In the genomic region with DNA sequence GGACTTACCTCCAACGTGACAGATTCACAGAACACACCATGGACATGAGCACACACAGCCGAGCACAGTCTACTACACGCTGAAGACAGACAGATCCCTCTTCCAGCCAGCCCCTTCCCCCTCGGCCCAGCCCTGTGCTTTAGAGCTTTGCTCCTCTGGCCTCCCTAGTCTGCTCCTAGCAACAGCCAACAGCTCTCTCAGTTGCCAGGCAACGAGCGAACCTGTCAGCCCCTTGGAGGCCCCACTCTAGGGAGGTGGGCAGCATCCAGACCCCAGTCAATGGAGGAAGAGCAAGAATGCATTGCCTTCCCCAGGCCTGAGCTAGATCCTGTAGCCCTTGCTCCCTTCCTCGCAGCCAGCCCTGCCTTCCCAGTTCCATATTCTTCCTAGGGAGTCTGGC, we compare ENCODE assay signal across 9 mouse cellular contexts. TPM values are rescaled to one million over a fixed set of nuclear protein-coding genes. Genes with fewer than 3 reads are reported as not detected.
A peak's percentile ranks its signal among the peaks of the same experiment; 100 is the strongest.
DNase-seq lines count a peak whose midpoint lies in the region; ATAC-seq and TF ChIP-seq lines count a peak whose summit lies in the region.
"Had no signal": no experiment of that assay in that cellular context is flagged by ENCODE, and none has a peak within 500 bp of the region (broad histone marks: within the 10 kb centered on the region; RNA-seq: fewer than 3 reads in every experiment).

No protein-coding gene starts in this region.

- no peaks in the 10 kb centered on the region for H3K9me3 ChIP-seq in stomach, embryonic 14.5 days (ENCODE audit: control insufficient read depth, low read depth, low read length)
- no peaks in the 10 kb centered on the region for H3K9me3 ChIP-seq in stomach, postnatal 0 days (ENCODE audit: control insufficient read depth, low read length)
- no peaks in the 10 kb centered on the region for H3K9me3 ChIP-seq in forebrain, embryonic 15.5 days
- no peaks in the 10 kb centered on the region for H3K9me3 ChIP-seq in midbrain, embryonic 11.5 days (ENCODE audit: control insufficient read depth, low read length)

- H3K36me3 ChIP-seq in stomach, embryonic 14.5 days (ENCODE audit: control insufficient read depth, insufficient read depth, low read length) = no peaks in the 10 kb centered on the region
- no peaks in the 10 kb centered on the region for H3K36me3 ChIP-seq in stomach, postnatal 0 days (ENCODE audit: control insufficient read depth, insufficient read depth, low read length)
- H3K36me3 ChIP-seq in forebrain, embryonic 15.5 days = no peaks in the 10 kb centered on the region
- H3K36me3 ChIP-seq in midbrain, embryonic 11.5 days (ENCODE audit: control insufficient read depth, insufficient read depth, low read length) = no peaks in the 10 kb centered on the region

- H3K27me3 ChIP-seq in stomach, embryonic 14.5 days (ENCODE audit: control insufficient read depth, insufficient read depth, low read length) = no peaks in the 10 kb centered on the region
- H3K27me3 ChIP-seq in stomach, postnatal 0 days (ENCODE audit: control insufficient read depth, insufficient read depth, low read length) = no peaks in the 10 kb centered on the region
- H3K27me3 ChIP-seq in forebrain, embryonic 15.5 days = no peaks in the 10 kb centered on the region
- H3K27me3 ChIP-seq in midbrain, embryonic 11.5 days (ENCODE audit: control insufficient read depth, insufficient read depth, low read length) = no peaks in the 10 kb centered on the region

- DNase-seq in stomach, postnatal 0 days (ENCODE audit: low spot score) = no peak
- peak; percentile 97 for DNase-seq in midbrain, embryonic 11.5 days (ENCODE audit: low spot score, missing footprints)
- DNase-seq in adrenal gland, adult (ENCODE audit: inconsistent age in 2 of 2, low spot score in 1 of 2) = no peak
- no peak for DNase-seq in thymus, postnatal 25 days
- DNase-seq: thymus, postnatal 4 days had no signal

- H3K4me1 ChIP-seq in stomach, embryonic 14.5 days (ENCODE audit: control insufficient read depth, insufficient read depth, low read length) = peaks cover 14% of the 10 kb centered on the region
- H3K4me1 ChIP-seq in stomach, postnatal 0 days (replicated peaks; ENCODE audit: control insufficient read depth, insufficient read depth) = peaks cover 8% of the 10 kb centered on the region
- H3K4me1 ChIP-seq in forebrain, embryonic 15.5 days = peaks cover 35% of the 10 kb centered on the region
- peaks cover 45% of the 10 kb centered on the region for H3K4me1 ChIP-seq in midbrain, embryonic 11.5 days (ENCODE audit: control insufficient read depth, insufficient read depth, low read length)

- H3K4me2 ChIP-seq in stomach, embryonic 14.5 days (replicated peaks; ENCODE audit: low read depth, low read length) = 0 out of 2 replicates have a peak overlapping the region, but pooled peaks have one; percentile 12
- no peak overlapping the region for H3K4me2 ChIP-seq in stomach, postnatal 0 days (replicated peaks; ENCODE audit: low read depth)
- H3K4me2 ChIP-seq in forebrain, embryonic 15.5 days (replicated peaks) = peak overlapping the region; percentile 9
- peak overlapping the region; percentile 38 for H3K4me2 ChIP-seq in midbrain, embryonic 11.5 days

- no peak for ATAC-seq in stomach, embryonic 14.5 days (ENCODE audit: insufficient number of reproducible peaks, insufficient read depth, low FRiP score, low read depth)
- ATAC-seq in stomach, postnatal 0 days (ENCODE audit: low FRiP score, low TSS enrichment) = no peak
- peak; percentile 27; the same call in 1 of the 2 replicates for ATAC-seq in forebrain, embryonic 15.5 days (replicated peaks)
- ATAC-seq in midbrain, embryonic 11.5 days (ENCODE audit: low FRiP score) = peak; percentile 76
- ATAC-seq in monocyte, adult 5-6 weeks (replicated peaks; ENCODE audit: insufficient number of reproducible peaks, low FRiP score, low TSS enrichment, poor library complexity, severe bottlenecking) = no peak

- peak overlapping the region; percentile 44; the same call in 1 of the 2 replicates for H3K27ac ChIP-seq in stomach, embryonic 14.5 days (ENCODE audit: low read length)
- H3K27ac ChIP-seq in stomach, postnatal 0 days (replicated peaks) = no peak overlapping the region
- H3K27ac ChIP-seq in forebrain, embryonic 15.5 days (replicated peaks) = peak overlapping the region; percentile 69
- H3K27ac ChIP-seq in midbrain, embryonic 11.5 days (ENCODE audit: low read depth, low read length) = peak overlapping the region; percentile 92
- H3K27ac ChIP-seq: macrophage had no signal

- 18% methylated on average over 7 of the region's 7 CpGs for WGBS in stomach, embryonic 14.5 days
- 36% methylated on average over 7 of the region's 7 CpGs for WGBS in stomach, postnatal 0 days
- WGBS in forebrain, embryonic 15.5 days = 4% methylated on average over 7 of the region's 7 CpGs
- WGBS in midbrain, embryonic 11.5 days = 9% methylated on average over 7 of the region's 7 CpGs

- H3K4me3 ChIP-seq in stomach, embryonic 14.5 days (ENCODE audit: low read depth, low read length) = no peak overlapping the region
- no peak overlapping the region for H3K4me3 ChIP-seq in stomach, postnatal 0 days (ENCODE audit: low read depth, low read length)
- H3K4me3 ChIP-seq in forebrain, embryonic 15.5 days = no peak overlapping the region
- 0 out of 2 replicates have a peak overlapping the region, but pooled peaks have one; percentile 0 for H3K4me3 ChIP-seq in midbrain, embryonic 11.5 days (ENCODE audit: low read depth, low read length)

- no peak for TF ChIP-seq EP300 in stomach, postnatal 0 days (optimal IDR thresholded peaks at IDR 0.05)

- H3K9ac ChIP-seq in stomach, embryonic 14.5 days (replicated peaks; ENCODE audit: low read depth, low read length) = no peak overlapping the region
- H3K9ac ChIP-seq in stomach, postnatal 0 days (ENCODE audit: low read length) = no peak overlapping the region
- H3K9ac ChIP-seq in forebrain, embryonic 15.5 days (replicated peaks) = peak overlapping the region; percentile 5; the same call in 1 of the 2 replicates
- peak overlapping the region; percentile 37 for H3K9ac ChIP-seq in midbrain, embryonic 11.5 days (ENCODE audit: low read length)

- no peak for TF ChIP-seq CTCF in stomach, postnatal 0 days (IDR thresholded peaks at IDR 0.05; ENCODE audit: low read depth)

RNA-seq across cellular contexts. Expression of a gene that starts 1.9 kb away (rescaled TPM):
- 359 TPM in 2 replicates for polyA plus RNA-seq in stomach, embryonic 14.5 days (2014; fragmentation: Nextera tagmentation; extraction: Ambion mirVana)
- polyA plus RNA-seq in stomach, postnatal 0 days (2015; fragmentation: Nextera tagmentation; extraction: Ambion mirVana) = 189 and 195 TPM in 2 replicates
- polyA plus RNA-seq in forebrain, embryonic 15.5 days (2015; fragmentation: Nextera tagmentation; extraction: Ambion mirVana) = 335 and 338 TPM in 2 replicates
- 578 and 581 TPM in 2 replicates for polyA plus RNA-seq in midbrain, embryonic 11.5 days (2014; fragmentation: Nextera tagmentation; extraction: Ambion mirVana)
- total RNA-seq in monocyte, adult 5-6 weeks (2017) = 646 to 794 TPM (median 705 TPM) in 3 replicates

RNA-seq across cellular contexts. Expression of a gene that starts 28.0 kb away (rescaled TPM):
- 6.1 and 7.9 TPM in 2 replicates for polyA plus RNA-seq in stomach, embryonic 14.5 days (2014; fragmentation: Nextera tagmentation; extraction: Ambion mirVana)
- 16.3 and 19.1 TPM in 2 replicates for polyA plus RNA-seq in stomach, postnatal 0 days (2015; fragmentation: Nextera tagmentation; extraction: Ambion mirVana)
- 1.7 and 2.8 TPM in 2 replicates for polyA plus RNA-seq in forebrain, embryonic 15.5 days (2015; fragmentation: Nextera tagmentation; extraction: Ambion mirVana)
- polyA plus RNA-seq in midbrain, embryonic 11.5 days (2014; fragmentation: Nextera tagmentation; extraction: Ambion mirVana) = 1.3 and 2.1 TPM in 2 replicates
- total RNA-seq in monocyte, adult 5-6 weeks (2017) = 0.10 TPM in 1 of 3 replicates, not detected in the others
- polyA plus RNA-seq: macrophage had no signal

RNA-seq across cellular contexts. Expression of a gene that starts 32.3 kb away (rescaled TPM):
- 3.7 and 7.1 TPM in 2 replicates for polyA plus RNA-seq in stomach, embryonic 14.5 days (2014; fragmentation: Nextera tagmentation; extraction: Ambion mirVana)
- polyA plus RNA-seq in stomach, postnatal 0 days (2015; fragmentation: Nextera tagmentation; extraction: Ambion mirVana) = 0.95 and 1.1 TPM in 2 replicates
- polyA plus RNA-seq in forebrain, embryonic 15.5 days (2015; fragmentation: Nextera tagmentation; extraction: Ambion mirVana) = 24.2 and 24.4 TPM in 2 replicates
- 11.2 and 11.7 TPM in 2 replicates for polyA plus RNA-seq in midbrain, embryonic 11.5 days (2014; fragmentation: Nextera tagmentation; extraction: Ambion mirVana)
- not detected in 3 replicates for total RNA-seq in monocyte, adult 5-6 weeks (2017)
- polyA plus RNA-seq: macrophage had no signal

RNA-seq across cellular contexts. Expression of a gene that starts 42.4 kb away (rescaled TPM):
- 1.8 and 2.4 TPM in 2 replicates for polyA plus RNA-seq in stomach, embryonic 14.5 days (2014; fragmentation: Nextera tagmentation; extraction: Ambion mirVana)
- 2.1 and 2.9 TPM in 2 replicates for polyA plus RNA-seq in stomach, postnatal 0 days (2015; fragmentation: Nextera tagmentation; extraction: Ambion mirVana)
- polyA plus RNA-seq in forebrain, embryonic 15.5 days (2015; fragmentation: Nextera tagmentation; extraction: Ambion mirVana) = 1.7 and 1.8 TPM in 2 replicates
- 1.1 and 1.4 TPM in 2 replicates for polyA plus RNA-seq in midbrain, embryonic 11.5 days (2014; fragmentation: Nextera tagmentation; extraction: Ambion mirVana)
- total RNA-seq in monocyte, adult 5-6 weeks (2017) = 1.8 TPM in 1 of 3 replicates, not detected in the others
- polyA plus RNA-seq: macrophage had no signal

RNA-seq across cellular contexts. Expression of a gene that starts 49.6 kb away (rescaled TPM):
- 54.0 and 61.1 TPM in 2 replicates for polyA plus RNA-seq in stomach, embryonic 14.5 days (2014; fragmentation: Nextera tagmentation; extraction: Ambion mirVana)
- polyA plus RNA-seq in stomach, postnatal 0 days (2015; fragmentation: Nextera tagmentation; extraction: Ambion mirVana) = 35.5 and 42.7 TPM in 2 replicates
- 15.4 and 16.9 TPM in 2 replicates for polyA plus RNA-seq in forebrain, embryonic 15.5 days (2015; fragmentation: Nextera tagmentation; extraction: Ambion mirVana)
- 24.2 and 28.2 TPM in 2 replicates for polyA plus RNA-seq in midbrain, embryonic 11.5 days (2014; fragmentation: Nextera tagmentation; extraction: Ambion mirVana)
- 5.5 to 11.1 TPM (median 8.8 TPM) in 3 replicates for total RNA-seq in monocyte, adult 5-6 weeks (2017)

Comparison
In these comparisons a context has a peak if more than half of its experiments do, and no peak if none do; other contexts are left out.
1. ATAC-seq: peak in forebrain, embryonic 15.5 days (single experiment) and midbrain, embryonic 11.5 days (single experiment); none in stomach, embryonic 14.5 days (single experiment), stomach, postnatal 0 days (single experiment) and monocyte, adult 5-6 weeks (single experiment).
2. H3K9ac ChIP-seq: peak in forebrain, embryonic 15.5 days (single experiment) and midbrain, embryonic 11.5 days (single experiment); none in stomach, embryonic 14.5 days (single experiment) and stomach, postnatal 0 days (single experiment).